ENCODE assay signal across 7 mouse cellular contexts in genomic region chr9:58582581-58583266, GRCm38 (mm10). TPM values are rescaled to one million over a fixed set of nuclear protein-coding genes. Genes with fewer than 3 reads are reported as not detected.
A peak's percentile ranks its signal among the peaks of the same experiment; 100 is the strongest.
DNase-seq lines count a peak whose midpoint lies in the region; ATAC-seq and TF ChIP-seq lines count a peak whose summit lies in the region.

No protein-coding gene starts in this region.

- H3K4me3 ChIP-seq in ES-Bruce4 (ENCODE audit: low read depth, low read length) = peak overlapping the region; percentile 96
- H3K4me3 ChIP-seq in gastrocnemius, adult 2 months = peak overlapping the region; percentile 99
- H3K4me3 ChIP-seq in kidney, embryonic 16.5 days (ENCODE audit: low read length) = peak overlapping the region; percentile 89
- peak overlapping the region; percentile 72 for H3K4me3 ChIP-seq in lung, postnatal 0 days (ENCODE audit: low read depth, low read length)

- H3K9ac ChIP-seq in ES-Bruce4 (ENCODE audit: low read depth, poor library complexity, severe bottlenecking) = peak overlapping the region; percentile 99
- peak overlapping the region; percentile 97 for H3K9ac ChIP-seq in kidney, embryonic 16.5 days (replicated peaks; ENCODE audit: low read length)
- peak overlapping the region; percentile 94 for H3K9ac ChIP-seq in lung, postnatal 0 days (replicated peaks; ENCODE audit: low read depth)

- intact Hi-C loops in gastrocnemius, adult 2 months (cut with DNase I) = loop anchor here (5.0 kb wide), 1 partner anchor 35 kb away; no protein-coding TSS in a partner anchor

- peak; percentile 51 for DNase-seq in 3T3-L1 (ENCODE audit: low read depth, low spot score)
- DNase-seq in cerebellum, adult 9-11 months = peak; percentile 76
- DNase-seq in gastrocnemius, adult 2 months = peak; percentile 53
- DNase-seq in lung, postnatal 0 days (ENCODE audit: low spot score) = peak; percentile 57
- peak; percentile 71 for DNase-seq in right cerebral cortex, postnatal 25 days

- no peaks in the 10 kb centered on the region for H3K9me3 ChIP-seq in ES-Bruce4 (replicated peaks; ENCODE audit: control insufficient read depth, insufficient read depth, low read length, poor library complexity, severe bottlenecking)
- H3K9me3 ChIP-seq in kidney, embryonic 16.5 days (ENCODE audit: low read length) = no peaks in the 10 kb centered on the region
- no peaks in the 10 kb centered on the region for H3K9me3 ChIP-seq in lung, postnatal 0 days (ENCODE audit: low read length)

- no peak for TF ChIP-seq EP300 in ES-Bruce4 (IDR thresholded peaks at IDR 0.05; ENCODE audit: insufficient read depth, low read depth, low read length)
- no peak for TF ChIP-seq EP300 in lung, postnatal 0 days (IDR thresholded peaks at IDR 0.05)

- H3K4me2 ChIP-seq in kidney, embryonic 16.5 days (replicated peaks; ENCODE audit: low read depth, low read length) = peak overlapping the region; percentile 85
- H3K4me2 ChIP-seq in lung, postnatal 0 days (replicated peaks; ENCODE audit: low read depth, low read length) = peak overlapping the region; percentile 58

- no peaks in the 10 kb centered on the region for H3K27me3 ChIP-seq in ES-Bruce4 (ENCODE audit: control insufficient read depth, insufficient read depth, low read length, poor library complexity, severe bottlenecking)
- H3K27me3 ChIP-seq in kidney, embryonic 16.5 days (ENCODE audit: insufficient read depth, low read length) = no peaks in the 10 kb centered on the region
- H3K27me3 ChIP-seq in lung, postnatal 0 days (replicated peaks; ENCODE audit: insufficient read depth, low read length) = no peaks in the 10 kb centered on the region

- H3K4me1 ChIP-seq in ES-Bruce4 (ENCODE audit: control insufficient read depth, insufficient read depth, low read length) = no peaks in the 10 kb centered on the region
- peaks cover 21% of the 10 kb centered on the region for H3K4me1 ChIP-seq in kidney, embryonic 16.5 days (ENCODE audit: insufficient read depth, low read length)
- no peaks in the 10 kb centered on the region for H3K4me1 ChIP-seq in lung, postnatal 0 days (ENCODE audit: insufficient read depth, low read depth, low read length)

- TF ChIP-seq CTCF in ES-Bruce4 (IDR thresholded peaks at IDR 0.05; ENCODE audit: low read depth, low read length) = no peak
- TF ChIP-seq CTCF in gastrocnemius, adult 2 months (IDR thresholded peaks at IDR 0.05) = no peak
- TF ChIP-seq CTCF in lung, postnatal 0 days (IDR thresholded peaks at IDR 0.05) = no peak

- H3K36me3 ChIP-seq in ES-Bruce4 (ENCODE audit: control insufficient read depth, insufficient read depth, low read length, poor library complexity, severe bottlenecking) = peaks cover under 1% of the 10 kb centered on the region; the same call in 1 of the 2 replicates
- no peaks in the 10 kb centered on the region for H3K36me3 ChIP-seq in kidney, embryonic 16.5 days (ENCODE audit: insufficient read depth, low read length)
- H3K36me3 ChIP-seq in lung, postnatal 0 days (ENCODE audit: insufficient read depth, low read length) = no peaks in the 10 kb centered on the region

- TF ChIP-seq POLR2A in ES-Bruce4 (IDR thresholded peaks at IDR 0.05; ENCODE audit: insufficient read depth, low read length) = no peak

- WGBS in kidney, embryonic 16.5 days = under 1% methylated on average over 42 of the region's 42 CpGs
- WGBS in lung, postnatal 0 days = under 1% methylated on average over 41 of the region's 42 CpGs

- H3K27ac ChIP-seq in ES-Bruce4 (ENCODE audit: insufficient read depth, low read length) = no peak overlapping the region
- H3K27ac ChIP-seq in gastrocnemius, adult 2 months = peak overlapping the region; percentile 98
- peak overlapping the region; percentile 96 for H3K27ac ChIP-seq in kidney, embryonic 16.5 days (ENCODE audit: low read length)
- H3K27ac ChIP-seq in lung, postnatal 0 days (ENCODE audit: low read length) = peak overlapping the region; percentile 97

- peak; percentile 81 for ATAC-seq in kidney, embryonic 16.5 days (ENCODE audit: low FRiP score, low TSS enrichment)
- ATAC-seq in lung, postnatal 0 days = peak; percentile 48

RNA-seq across cellular contexts. Expression of gene Nptn, which starts 0.7 kb away (rescaled TPM):
- polyA plus RNA-seq in ES-Bruce4 (2011; ENCODE audit: insufficient read depth, insufficient read length, low read depth, missing spikeins) = 91.4 and 93.4 TPM in 2 replicates
- total RNA-seq in gastrocnemius, adult 2 months (2021) = 100 to 1,000 TPM; 102 to 114 TPM
- polyA plus RNA-seq in kidney, embryonic 16.5 days (2015; fragmentation: Nextera tagmentation; extraction: Ambion mirVana) = 135 and 139 TPM in 2 replicates
- 132 and 133 TPM in 2 replicates for polyA plus RNA-seq in lung, postnatal 0 days (2015; fragmentation: Nextera tagmentation; extraction: Ambion mirVana)

RNA-seq across cellular contexts. Expression of gene Cd276, which starts 27.5 kb away (rescaled TPM):
- polyA plus RNA-seq in ES-Bruce4 (2011; ENCODE audit: insufficient read depth, insufficient read length, low read depth, missing spikeins) = 51.1 and 56.9 TPM in 2 replicates
- total RNA-seq in gastrocnemius, adult 2 months (2021) = 10 to 100 TPM in 1 of 2 experiments, 1 to 10 TPM in 1; 9.2 to 10.2 TPM
- 38.5 and 41.9 TPM in 2 replicates for polyA plus RNA-seq in kidney, embryonic 16.5 days (2015; fragmentation: Nextera tagmentation; extraction: Ambion mirVana)
- polyA plus RNA-seq in lung, postnatal 0 days (2015; fragmentation: Nextera tagmentation; extraction: Ambion mirVana) = 9.9 and 10.7 TPM in 2 replicates
